Mouse (Mus musculus) T-helper 1 cell (primary cell): ENCODE data around the gene Neurod6.
"Not testable (repeated sequence)": the region's sequence is repeated elsewhere in the genome, so short reads cannot be mapped to it uniquely, and the experiment has no call there.

Experiments
- in situ Hi-C: fragments of 300-600 bp; cut with MboI, MseI; formaldehyde crosslinking; loops from one replicate; pipeline ENCODE4 v1.15.1; 2025; ENCODE audit warnings: high pct_unique_total_duplicates

Neurod6 gene

GRCm38 (mm10) chr6:55680974-55681373, at the start of gene Neurod6:
Gene Neurod6 (minus strand): TSS chr6:55681263.
- in situ Hi-C loops, result no loop called here

GRCm38 (mm10) chr6:55717209-55717608, 36.1 kb upstream of the Neurod6 start:
- in situ Hi-C loops, result no loop called here

- in situ Hi-C loops, result no loop called here
Measured at GRCm38 (mm10) chr6:55715446-55715845, 34.4 kb upstream of the Neurod6 start.

GRCm38 (mm10) chr6:55710913-55711312, 29.9 kb upstream of the Neurod6 start:
- in situ Hi-C loops, result not testable (repeated sequence)

DNA sequence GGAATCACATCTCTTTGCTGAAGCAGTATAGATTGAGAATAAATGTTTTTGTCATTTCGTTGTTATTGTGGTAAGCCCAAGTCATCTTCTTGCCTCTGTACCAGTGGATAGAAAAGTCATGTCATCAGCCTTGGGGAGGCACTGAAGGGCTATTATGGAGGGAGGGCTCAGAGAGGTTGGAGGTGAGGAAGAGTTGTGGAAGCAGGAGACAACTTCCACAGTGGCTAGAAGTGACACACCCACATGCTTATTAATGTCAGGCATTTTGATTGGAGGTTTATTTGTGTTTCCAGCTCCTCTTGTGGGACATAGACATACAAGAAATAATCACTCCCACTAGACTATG, 23.7 kb upstream of the Neurod6 start:
- in situ Hi-C loops, result no loop called here

DNA sequence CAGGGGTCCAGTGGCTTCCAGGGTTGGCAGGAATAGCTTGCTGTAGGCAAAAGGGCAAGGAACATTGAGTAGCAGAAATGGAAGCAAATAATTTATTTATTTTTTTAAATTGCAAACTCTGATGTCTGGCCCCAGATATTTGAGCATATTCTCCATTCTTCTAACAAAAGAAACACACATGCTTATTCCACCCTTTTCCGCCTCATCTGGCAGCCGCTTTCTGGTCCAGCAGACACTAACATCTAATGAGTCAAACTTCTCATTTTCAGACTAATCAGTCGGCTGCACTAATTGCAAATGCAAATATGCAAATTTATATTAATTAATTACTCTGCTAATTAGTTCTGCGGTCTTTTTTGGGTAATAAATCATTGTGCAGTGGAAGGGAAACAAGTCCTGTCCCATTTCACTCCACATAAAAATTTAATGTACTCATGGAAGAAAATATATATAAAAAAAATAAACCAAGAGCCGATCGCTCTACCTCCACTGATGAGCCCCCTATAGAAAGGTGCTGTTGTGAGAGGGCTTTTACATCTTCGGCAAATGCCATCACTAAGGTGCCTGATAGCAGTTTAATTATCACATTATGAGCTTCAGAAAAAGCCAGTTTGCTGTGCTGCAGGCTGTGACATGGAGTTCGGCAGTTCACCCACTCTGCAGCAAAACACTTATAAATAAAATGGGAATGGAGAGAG, 23.1 kb upstream of the Neurod6 start:
- in situ Hi-C loops, result no loop called here

- in situ Hi-C loops, result no loop called here
Measured at GRCm38 (mm10) chr6:55700392-55701386, 19.6 kb upstream of the Neurod6 start.

DNA sequence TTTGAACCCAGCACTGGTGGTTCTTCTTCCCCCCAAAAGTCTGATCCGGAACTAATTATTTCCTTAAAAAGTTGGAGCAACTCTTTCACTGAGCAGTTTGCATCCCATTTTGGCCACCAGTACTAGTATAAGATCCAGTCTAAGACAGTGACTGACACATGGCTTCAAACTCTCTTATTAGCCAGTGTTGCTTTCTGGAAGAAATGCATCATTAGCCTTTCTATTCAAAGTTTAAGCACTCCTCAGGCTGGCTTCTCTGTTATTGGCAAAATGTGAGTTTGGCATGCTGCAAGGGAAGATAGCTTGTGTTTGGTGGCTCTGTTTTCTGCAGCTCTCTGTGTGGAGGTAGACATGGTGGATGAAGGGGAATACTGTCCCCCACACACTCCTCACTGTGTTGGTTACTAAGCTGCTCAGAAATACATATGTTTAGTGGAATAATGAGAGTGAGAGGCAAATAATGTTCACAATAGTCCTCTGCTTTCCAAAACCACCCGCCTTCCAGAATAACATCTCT, 9.0 kb upstream of the Neurod6 start:
- in situ Hi-C loops, result loop anchor here (10.0 kb wide), 1 partner anchor 1265 kb away; the partner anchor contains the start of gene Wipf3

GRCm38 (mm10) chr6:55683506-55683905, 2.4 kb upstream of the Neurod6 start:
- in situ Hi-C loops, result no loop called here

DNA sequence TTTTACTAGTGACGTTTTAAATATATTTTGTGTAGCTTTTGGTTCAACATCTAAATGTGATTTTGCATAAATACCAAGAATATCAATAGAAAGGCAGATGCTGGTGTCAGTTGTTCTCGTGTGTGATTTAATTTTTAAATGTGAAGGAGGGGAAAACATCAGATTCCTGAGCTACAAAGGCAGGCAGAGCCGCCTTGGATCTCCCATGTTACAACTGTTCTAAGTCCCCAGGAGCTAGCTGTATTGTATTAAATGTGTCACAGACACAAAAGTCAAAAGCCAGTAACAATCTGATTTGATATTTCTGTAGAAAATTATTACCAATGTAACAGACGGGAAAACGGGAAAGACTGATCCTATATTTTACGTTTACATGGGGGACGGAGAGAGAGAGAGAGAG, 1.8 kb upstream of the Neurod6 start:
- in situ Hi-C loops, result no loop called here

GRCm38 (mm10) chr6:55678571-55679185, 2.4 kb downstream of the Neurod6 start:
- in situ Hi-C loops, result no loop called here

- in situ Hi-C loops, result no loop called here
Measured at GRCm38 (mm10) chr6:55677326-55677725, 3.7 kb downstream of the Neurod6 start.

DNA sequence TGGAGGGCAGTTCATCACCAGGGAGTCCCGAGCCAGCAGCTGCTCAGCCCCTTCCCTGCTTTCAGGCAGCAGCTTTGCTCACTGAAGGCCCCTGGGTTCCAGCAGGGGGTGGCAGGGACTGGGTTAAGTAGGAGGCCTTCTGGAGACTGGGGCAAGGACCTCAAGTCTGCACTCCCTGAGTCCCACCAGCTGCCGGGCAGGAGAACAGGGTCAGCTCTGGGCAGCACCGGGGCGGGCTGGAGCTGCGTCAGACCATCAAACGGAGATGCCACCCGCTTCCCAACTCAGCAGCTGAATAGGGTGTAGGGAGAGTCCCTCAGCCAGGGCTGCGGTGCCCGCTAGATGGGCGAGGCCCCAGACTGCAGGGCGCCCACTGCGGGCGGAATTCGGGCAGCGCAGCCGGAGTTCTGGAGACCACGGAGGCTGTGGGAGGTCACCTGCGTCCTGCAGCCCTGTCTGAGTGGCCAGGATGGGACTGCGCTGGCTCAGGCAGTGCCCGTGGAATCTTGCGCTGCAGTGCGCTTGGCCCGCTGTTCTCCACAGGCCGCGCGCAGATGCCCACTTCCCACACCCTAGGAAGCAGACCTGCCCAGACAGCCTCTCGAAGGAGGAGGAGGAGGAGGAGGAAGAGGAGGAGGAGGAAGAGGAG, 4.3 kb downstream of the Neurod6 start:
- in situ Hi-C loops, result no loop called here

- in situ Hi-C loops, result no loop called here
Measured at GRCm38 (mm10) chr6:55676141-55676662, 4.9 kb downstream of the Neurod6 start.

- in situ Hi-C loops, result no loop called here
Measured at GRCm38 (mm10) chr6:55667801-55668200, 13.3 kb downstream of the Neurod6 start.

- in situ Hi-C loops, result no loop called here
Measured at GRCm38 (mm10) chr6:55661126-55661915, 19.7 kb downstream of the Neurod6 start.

DNA sequence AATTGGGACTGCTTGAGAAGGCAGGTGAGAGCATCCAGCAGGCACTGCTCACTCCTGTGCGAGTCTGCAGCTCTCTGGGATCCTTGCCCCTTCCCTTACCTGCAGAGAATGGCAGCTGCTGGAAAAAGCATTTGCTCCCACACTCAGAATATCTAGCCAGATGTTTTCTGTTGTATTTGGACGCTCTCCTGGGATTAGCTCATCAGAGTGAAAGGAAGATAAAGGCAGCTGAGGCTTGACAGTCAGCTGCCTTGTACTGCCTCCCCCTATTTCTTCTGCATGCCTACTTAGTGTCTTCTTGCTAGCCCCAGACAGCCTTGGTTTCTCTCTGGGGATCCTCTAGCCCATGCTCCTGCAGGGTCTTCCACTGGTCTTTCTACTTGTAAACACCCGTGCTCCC, 31.1 kb downstream of the Neurod6 start:
- in situ Hi-C loops, result no loop called here

DNA sequence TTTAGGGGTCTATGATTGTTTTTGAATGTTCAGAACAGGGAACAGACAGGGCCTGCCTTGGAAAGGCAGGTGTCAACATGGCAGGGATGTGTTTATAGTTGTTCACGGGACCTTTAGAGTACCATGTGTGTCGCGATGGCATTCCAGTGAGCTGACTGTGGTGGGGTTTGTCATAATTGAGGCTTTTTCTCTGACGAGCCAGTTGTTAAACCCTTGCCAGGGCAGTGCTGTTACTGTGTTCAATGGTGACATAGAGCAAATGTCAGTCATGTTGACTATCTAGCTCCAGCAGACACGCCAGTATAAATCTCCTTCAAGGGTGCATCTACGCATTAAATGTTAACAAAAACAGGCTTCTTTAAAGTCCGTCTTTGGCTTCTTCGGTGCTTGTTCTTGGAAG, 31.5 kb downstream of the Neurod6 start:
- in situ Hi-C loops, result no loop called here

GRCm38 (mm10) chr6:55648886-55649285, 32.2 kb downstream of the Neurod6 start:
- in situ Hi-C loops, result no loop called here

DNA sequence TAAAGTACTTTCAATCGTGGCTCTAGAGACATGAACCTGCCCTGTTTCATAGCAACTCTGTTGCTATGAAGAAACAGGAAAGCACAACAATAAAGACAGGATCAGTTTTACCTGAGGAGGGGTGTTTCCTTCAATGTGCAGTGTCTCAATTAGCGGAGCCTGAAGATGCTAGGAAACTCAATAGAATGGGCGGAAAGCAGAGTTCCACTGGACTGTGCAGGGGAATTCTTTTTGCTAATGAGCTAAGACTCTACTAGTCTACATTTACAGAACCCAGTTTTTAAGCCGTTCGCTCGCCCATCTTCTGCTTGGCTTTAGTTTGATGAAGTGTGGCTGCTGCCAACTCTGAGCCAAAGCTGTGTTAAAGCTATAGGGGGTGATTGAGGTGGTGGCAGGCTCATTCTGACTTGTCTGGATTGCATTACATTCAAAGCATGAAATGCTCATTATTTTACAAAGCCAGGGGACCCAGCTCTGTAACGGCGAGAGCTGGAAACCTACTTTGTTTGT, 33.2 kb downstream of the Neurod6 start:
- in situ Hi-C loops, result no loop called here
